Mouse (Mus musculus) skeletal muscle tissue, adult 2 months (tissue): ENCODE measurements around the gene Syngr3.
"Not testable (repeated sequence)": the region's sequence is repeated elsewhere in the genome, so short reads cannot be mapped to it uniquely, and the experiment has no call there.

Experiments
- DNase-seq: peaks from one replicate; pipeline ENCODE4 v3.0.0-alpha.2; 2012; ENCODE audit warnings: low read depth, low spot score

The Syngr3 gene

GRCm38 (mm10) chr17:24676877-24677276, 12.9 kb downstream of the Syngr3 start:
- DNase-seq = no peak

GRCm38 (mm10) chr17:24676187-24676586, 13.6 kb downstream of the Syngr3 start:
- DNase-seq = no peak

GRCm38 (mm10) chr17:24674277-24674676, 15.5 kb downstream of the Syngr3 start:
- no peak for DNase-seq

- no peak for DNase-seq
Observed at GRCm38 (mm10) chr17:24672141-24672540, 17.6 kb downstream of the Syngr3 start.

GRCm38 (mm10) chr17:24671346-24671745, 18.4 kb downstream of the Syngr3 start:
- DNase-seq = no peak

- no peak for DNase-seq
Observed at GRCm38 (mm10) chr17:24670246-24670844, 19.4 kb downstream of the Syngr3 start.

- peak; percentile 91 for DNase-seq
Observed at GRCm38 (mm10) chr17:24669545-24670245, 20.1 kb downstream of the Syngr3 start, which contains the start of gene Zfp598. Zfp598 (plus strand) TSS chr17:24669687.

GRCm38 (mm10) chr17:24669214-24669544, 20.6 kb downstream of the Syngr3 start:
- not testable (repeated sequence) for DNase-seq

GRCm38 (mm10) chr17:24667416-24667815, 22.3 kb downstream of the Syngr3 start:
- DNase-seq = no peak

- DNase-seq = not testable (repeated sequence)
Observed at GRCm38 (mm10) chr17:24667011-24667410, 22.7 kb downstream of the Syngr3 start.

GRCm38 (mm10) chr17:24658017-24658758, 31.6 kb downstream of the Syngr3 start, which contains the start of gene Npw:
Npw (minus strand) TSS chr17:24658457.
- no peak for DNase-seq

GRCm38 (mm10) chr17:24654969-24655368, 34.8 kb downstream of the Syngr3 start:
- no peak for DNase-seq

- no peak for DNase-seq
Observed at GRCm38 (mm10) chr17:24653967-24654710, 35.6 kb downstream of the Syngr3 start.

GRCm38 (mm10) chr17:24651835-24652234, 37.9 kb downstream of the Syngr3 start:
- DNase-seq = no peak

GRCm38 (mm10) chr17:24650766-24651165, 39.0 kb downstream of the Syngr3 start:
- DNase-seq = no peak

GRCm38 (mm10) chr17:24650070-24650616, 39.6 kb downstream of the Syngr3 start, which contains the start of gene Slc9a3r2:
Slc9a3r2 (minus strand) TSS chr17:24650327.
- DNase-seq = no peak

GRCm38 (mm10) chr17:24649581-24650069, 40.1 kb downstream of the Syngr3 start:
- no peak for DNase-seq

- DNase-seq = no peak
Observed at GRCm38 (mm10) chr17:24648731-24649377, 40.9 kb downstream of the Syngr3 start.

- DNase-seq = no peak
Observed at GRCm38 (mm10) chr17:24647493-24647892, 42.3 kb downstream of the Syngr3 start.

- DNase-seq = no peak
Observed at GRCm38 (mm10) chr17:24646381-24646780, 43.4 kb downstream of the Syngr3 start.

- no peak for DNase-seq
Observed at GRCm38 (mm10) chr17:24645916-24646315, 43.8 kb downstream of the Syngr3 start.
